Mouse (Mus musculus): ENCODE results near the gene Ptprm. TPM values are rescaled to one million over a fixed set of nuclear protein-coding genes. Genes with fewer than 3 reads are reported as not detected.

Gene Ptprm
- polyA plus RNA-seq, 1 experiment from 2014 or later, result 35.9 TPM

DNA sequence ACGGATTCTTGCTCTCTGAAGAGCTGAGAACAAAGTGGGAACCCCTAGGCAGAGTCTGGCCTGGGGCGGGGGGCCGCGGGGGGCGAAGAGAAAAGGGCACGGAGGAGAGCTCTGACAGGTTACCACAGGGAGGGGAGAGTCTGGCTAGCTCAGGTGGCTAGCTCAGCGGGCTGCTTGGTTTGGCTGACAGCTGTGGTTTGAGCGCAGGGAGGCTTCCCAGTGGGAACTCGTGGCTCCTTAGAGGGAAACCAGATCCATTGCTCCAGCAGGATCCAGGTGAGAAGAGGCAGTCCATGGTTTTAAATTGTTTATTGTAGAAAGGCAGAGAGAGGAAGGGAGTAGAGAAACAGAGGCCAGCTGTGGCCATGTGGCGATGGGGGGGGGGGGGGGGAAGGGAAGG, 689.5 kb downstream of the Ptprm start:
- Histone ChIP-seq H3K9me3 (ENCODE audit: low read length) (no peaks in the 10 kb centered on the region), H3K27me3 (replicated peaks; ENCODE audit: insufficient read depth, low read length) (no peaks in the 10 kb centered on the region), H3K27ac (ENCODE audit: low read length) (no peak overlapping the region), H3K4me3 (ENCODE audit: low read depth, low read length) (no peak overlapping the region), H3K4me1 (ENCODE audit: insufficient read depth, low read depth, low read length) (no peaks in the 10 kb centered on the region), H3K4me2 (replicated peaks; ENCODE audit: low read depth, low read length) (no peak overlapping the region), H3K9ac (replicated peaks; ENCODE audit: low read depth) (no peak overlapping the region), H3K36me3 (ENCODE audit: insufficient read depth, low read length) (peaks cover 4% of the 10 kb centered on the region; the same call in 1 of the 2 replicates)
- no peak for TF ChIP-seq EP300 (IDR thresholded peaks at IDR 0.05)
- no peak for TF ChIP-seq CTCF (IDR thresholded peaks at IDR 0.05)
- DNase-seq (ENCODE audit: low spot score), result no peak
- no peak for ATAC-seq
- 78% methylated on average over 9 of the region's 10 CpGs for WGBS

DNA sequence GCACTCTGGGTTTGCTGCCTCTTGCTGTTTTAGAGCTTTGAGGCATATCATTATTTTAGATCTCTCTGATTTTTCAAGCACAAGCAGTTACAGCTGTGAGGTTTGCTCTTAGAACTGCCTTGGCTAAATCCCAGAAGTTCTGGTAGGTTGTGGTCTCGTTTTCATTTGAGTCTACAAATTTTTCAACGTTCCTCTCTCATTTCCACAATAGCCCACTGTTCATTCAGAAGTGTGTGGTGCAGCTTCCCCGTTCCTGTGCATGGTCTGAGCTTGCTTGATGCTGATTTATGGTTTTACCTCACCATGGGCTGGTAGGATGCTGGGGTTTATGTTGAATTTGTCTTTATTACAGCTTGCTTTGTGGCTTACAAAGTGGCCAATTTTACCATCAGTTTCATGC, 695.0 kb downstream of the Ptprm start:
- Histone ChIP-seq H3K4me2 (replicated peaks; ENCODE audit: low read depth, low read length) (no peak overlapping the region), H3K9ac (replicated peaks; ENCODE audit: low read depth) (no peak overlapping the region), H3K9me3 (ENCODE audit: low read length) (no peaks in the 10 kb centered on the region), H3K36me3 (ENCODE audit: insufficient read depth, low read length) (peaks cover 4% of the 10 kb centered on the region; the same call in 1 of the 2 replicates), H3K4me1 (ENCODE audit: insufficient read depth, low read depth, low read length) (no peaks in the 10 kb centered on the region), H3K27ac (ENCODE audit: low read length) (no peak overlapping the region), H3K4me3 (ENCODE audit: low read depth, low read length) (no peak overlapping the region), H3K27me3 (replicated peaks; ENCODE audit: insufficient read depth, low read length) (no peaks in the 10 kb centered on the region)
- TF ChIP-seq EP300 (IDR thresholded peaks at IDR 0.05) (no peak), CTCF (IDR thresholded peaks at IDR 0.05) (no peak)
- DNase-seq (ENCODE audit: low spot score), result no peak
- no peak for ATAC-seq
- WGBS, result 43% methylated on average over 3 of the region's 3 CpGs

DNA sequence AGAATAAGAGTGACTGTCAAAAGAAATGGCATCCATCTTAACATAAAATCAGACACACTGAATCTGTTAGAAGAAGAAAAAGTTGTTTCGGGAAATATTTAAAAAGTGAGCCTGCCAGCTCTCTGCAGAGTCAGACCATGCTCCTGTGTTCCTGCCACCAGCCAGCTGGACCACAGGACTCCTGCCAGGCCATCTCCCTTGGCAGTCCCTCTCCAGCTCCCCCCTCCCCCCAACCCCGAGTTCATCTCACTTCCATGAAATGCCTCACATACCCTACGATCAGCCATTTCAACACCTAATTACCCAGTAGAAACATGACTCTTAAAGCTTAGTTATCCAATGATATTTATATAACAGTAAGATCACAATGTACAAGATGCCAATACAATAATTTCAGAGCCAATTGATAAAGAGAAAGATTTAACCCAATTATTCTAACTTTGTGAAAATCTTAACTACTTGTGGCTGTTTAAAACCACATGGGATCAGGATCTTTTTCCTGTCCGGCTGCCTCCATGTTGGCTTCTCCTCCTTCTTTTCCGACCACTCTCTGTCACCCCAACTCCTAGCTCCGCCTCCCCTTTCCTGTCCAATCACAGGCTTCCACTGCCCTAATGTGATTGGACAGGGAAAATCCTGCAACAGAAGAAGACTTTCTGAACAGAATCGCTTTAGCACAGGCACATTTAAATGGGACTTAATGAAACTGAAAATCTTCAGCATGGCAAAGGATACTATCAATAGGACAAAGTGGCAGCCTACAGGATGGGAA, 716.1 kb downstream of the Ptprm start:
- TF ChIP-seq CTCF (IDR thresholded peaks at IDR 0.05) (no peak), EP300 (IDR thresholded peaks at IDR 0.05) (no peak)
- no peak overlapping the region for H3K27ac ChIP-seq (ENCODE audit: low read length)
- H3K4me3 ChIP-seq (ENCODE audit: low read depth, low read length), result no peak overlapping the region
- H3K4me2 ChIP-seq (replicated peaks; ENCODE audit: low read depth, low read length), result no peak overlapping the region
- peak; percentile 81 for ATAC-seq
- no peaks in the 10 kb centered on the region for H3K4me1 ChIP-seq (ENCODE audit: insufficient read depth, low read depth, low read length)
- H3K9me3 ChIP-seq (ENCODE audit: low read length), result no peaks in the 10 kb centered on the region
- H3K9ac ChIP-seq (replicated peaks; ENCODE audit: low read depth), result no peak overlapping the region
- no peaks in the 10 kb centered on the region for H3K36me3 ChIP-seq (ENCODE audit: insufficient read depth, low read length)
- WGBS, result 75% methylated on average over 7 of the region's 7 CpGs
- no peaks in the 10 kb centered on the region for H3K27me3 ChIP-seq (replicated peaks; ENCODE audit: insufficient read depth, low read length)
- peak; percentile 47 for DNase-seq (ENCODE audit: low spot score)

DNA sequence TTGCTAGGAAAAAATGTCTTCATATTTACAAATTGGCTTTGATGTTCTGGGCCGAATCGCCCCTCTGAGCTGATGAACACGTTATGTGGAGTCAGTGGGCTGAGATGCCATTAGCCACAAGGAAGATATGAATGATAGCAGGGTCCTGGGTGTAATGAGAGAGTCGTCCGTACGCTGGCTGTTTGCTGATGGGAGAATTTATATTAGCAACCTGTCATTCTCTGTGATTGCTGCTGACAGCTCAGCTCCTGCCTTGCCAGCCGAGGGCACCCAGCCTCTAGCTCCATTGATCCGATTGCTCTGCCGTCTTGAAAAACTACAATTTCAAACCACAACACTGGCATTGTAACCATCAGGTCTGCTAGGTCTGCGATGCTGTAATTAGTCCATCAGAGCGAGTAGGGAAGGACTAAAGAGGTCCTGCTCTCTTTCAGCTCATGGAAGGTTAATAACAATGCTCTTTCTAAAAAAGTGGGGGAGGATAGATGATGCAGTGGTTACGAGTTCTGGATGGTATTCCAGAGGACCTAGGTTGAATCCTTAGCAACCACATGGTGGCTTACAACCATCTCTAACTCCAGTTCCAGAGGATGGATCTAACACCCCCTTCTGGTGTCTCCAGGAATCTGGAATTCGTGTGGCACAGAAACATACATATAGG, 734.1 kb downstream of the Ptprm start:
- Histone ChIP-seq H3K27ac (ENCODE audit: low read length) (no peak overlapping the region), H3K9ac (replicated peaks; ENCODE audit: low read depth) (no peak overlapping the region), H3K4me2 (replicated peaks; ENCODE audit: low read depth, low read length) (no peak overlapping the region), H3K9me3 (ENCODE audit: low read length) (no peaks in the 10 kb centered on the region), H3K4me3 (ENCODE audit: low read depth, low read length) (no peak overlapping the region), H3K4me1 (ENCODE audit: insufficient read depth, low read depth, low read length) (no peaks in the 10 kb centered on the region), H3K36me3 (ENCODE audit: insufficient read depth, low read length) (no peaks in the 10 kb centered on the region), H3K27me3 (replicated peaks; ENCODE audit: insufficient read depth, low read length) (no peaks in the 10 kb centered on the region)
- ATAC-seq, result no peak
- TF ChIP-seq EP300 (IDR thresholded peaks at IDR 0.05) (no peak), CTCF (IDR thresholded peaks at IDR 0.05) (no peak)
- 78% methylated on average over 13 of the region's 13 CpGs for WGBS
- no peak for DNase-seq (ENCODE audit: low spot score)

DNA sequence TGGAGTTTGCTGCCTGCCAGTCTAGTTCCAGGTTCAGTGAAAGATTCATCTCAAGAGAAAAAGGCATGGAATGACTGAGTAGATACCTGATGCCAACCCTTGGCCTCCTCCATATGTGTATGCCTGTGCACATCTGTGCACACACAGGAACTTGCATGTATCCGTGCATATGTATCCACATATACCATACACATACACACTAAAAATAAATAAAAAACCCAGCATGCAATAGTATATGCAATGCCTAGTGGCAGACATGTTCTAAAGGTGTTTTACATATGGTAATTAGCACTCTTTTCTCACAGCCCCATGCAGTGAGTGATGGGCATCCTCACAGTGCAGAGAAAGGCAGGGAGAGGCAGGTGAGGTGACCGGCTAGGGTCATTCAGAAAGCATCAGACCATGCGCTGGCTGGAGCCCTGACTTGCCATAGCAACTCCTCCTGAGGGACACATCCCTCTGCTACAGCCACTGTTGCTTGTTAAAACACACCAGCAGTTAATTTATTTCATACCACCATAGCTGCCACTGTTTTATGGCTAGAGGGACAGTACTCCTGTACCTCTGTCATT, 734.9 kb downstream of the Ptprm start:
- Histone ChIP-seq H3K27me3 (replicated peaks; ENCODE audit: insufficient read depth, low read length) (no peaks in the 10 kb centered on the region), H3K4me2 (replicated peaks; ENCODE audit: low read depth, low read length) (no peak overlapping the region), H3K27ac (ENCODE audit: low read length) (no peak overlapping the region), H3K9ac (replicated peaks; ENCODE audit: low read depth) (no peak overlapping the region), H3K4me3 (ENCODE audit: low read depth, low read length) (no peak overlapping the region), H3K36me3 (ENCODE audit: insufficient read depth, low read length) (no peaks in the 10 kb centered on the region), H3K9me3 (ENCODE audit: low read length) (no peaks in the 10 kb centered on the region), H3K4me1 (ENCODE audit: insufficient read depth, low read depth, low read length) (no peaks in the 10 kb centered on the region)
- TF ChIP-seq CTCF (IDR thresholded peaks at IDR 0.05) (no peak), EP300 (IDR thresholded peaks at IDR 0.05) (no peak)
- ATAC-seq, result no peak
- 82% methylated on average over 3 of the region's 3 CpGs for WGBS
- DNase-seq (ENCODE audit: low spot score), result no peak

Small RNAs within 50 kb of the gene (microRNA-seq; reads per million reads assigned to microRNA genes)
- gene Mir5709, result 1.2 reads per million
